Mouse (Mus musculus) G1E (cell line): Measurements from ENCODE around the gene Cfd.

Experiments used
- CTCF ChIP-seq: IDR thresholded peaks from 2 replicates; pipeline ENCODE4 v1.5.1; 2012; ENCODE audit warnings: low read depth, low read length, inconsistent platforms, mixed read lengths
- GATA1 ChIP-seq: IDR thresholded peaks from 2 replicates; pipeline ENCODE4 v1.6.1; 2012; ENCODE audit warnings: borderline replicate concordance, low read length, inconsistent platforms, mixed read lengths
- POLR2AphosphoS5 ChIP-seq: IDR thresholded peaks from 2 replicates; pipeline ENCODE4 v1.6.1; 2012; ENCODE audit warnings: low read depth, low read length, inconsistent platforms; ENCODE audit not compliant: insufficient replicate concordance
- TAL1 ChIP-seq: conservative IDR thresholded peaks from 2 replicates; pipeline ENCODE4 v1.6.1; 2012; ENCODE audit warnings: low read depth, low read length, inconsistent platforms, mixed read lengths

DNA sequence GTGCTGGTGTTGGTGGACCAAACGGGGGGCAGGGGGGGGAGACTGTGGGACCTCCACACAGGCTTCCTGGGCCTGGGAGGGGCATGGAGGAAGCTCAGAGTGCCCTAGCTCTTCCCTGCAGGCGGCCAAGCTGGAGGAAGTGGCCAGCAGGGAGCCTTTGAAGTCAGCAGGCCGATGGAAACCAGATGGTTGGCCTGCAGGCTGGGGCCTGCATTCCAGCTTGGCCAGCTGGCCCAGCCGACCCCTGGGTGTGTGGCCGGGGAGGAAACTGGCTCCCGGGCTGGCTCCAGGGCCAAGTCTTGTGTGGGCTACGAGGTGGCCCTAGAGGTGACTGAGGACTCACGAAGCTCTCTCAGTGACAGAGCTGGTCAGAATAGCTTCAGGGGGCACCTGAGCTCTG, 42.1 kb downstream of the Cfd start:
- TF ChIP-seq CTCF (no peak), POLR2AphosphoS5 (no peak), GATA1 (no peak), TAL1 (no peak)
